8 mouse cellular contexts compared by ENCODE assay signal in the genomic region with DNA sequence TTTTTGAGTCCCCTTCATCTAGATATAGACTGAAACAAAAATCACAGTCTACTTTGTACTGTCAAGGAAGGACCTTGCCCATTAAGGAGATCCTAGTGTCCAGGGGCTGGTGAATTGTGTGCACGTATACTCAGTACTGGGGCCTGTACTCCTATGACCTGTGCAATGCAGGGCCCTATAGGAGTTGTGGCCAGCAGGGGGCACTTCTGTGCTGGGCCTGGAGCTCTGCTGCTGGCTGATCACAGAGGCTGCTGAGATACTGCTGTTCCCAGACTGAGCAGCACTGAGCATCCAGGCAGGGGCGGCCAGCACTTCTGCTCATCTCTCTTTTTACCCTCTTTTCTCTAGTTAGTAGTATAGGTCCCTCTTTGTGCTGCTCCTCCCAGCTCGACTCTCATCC. TPM values are rescaled to one million over a fixed set of nuclear protein-coding genes. Genes with fewer than 3 reads are reported as not detected.
DNase-seq lines count a peak whose midpoint lies in the region; ATAC-seq and TF ChIP-seq lines count a peak whose summit lies in the region.

No protein-coding gene starts in this region.

- ATAC-seq in granulocyte monocyte progenitor cell, adult 5-6 weeks (replicated peaks; ENCODE audit: poor library complexity, severe bottlenecking), result peak; percentile 66
- peak; percentile 44; the same call in 1 of the 2 replicates for ATAC-seq in intestine, postnatal 0 days
- peak; percentile 79 for ATAC-seq in midbrain, embryonic 12.5 days (ENCODE audit: low FRiP score, low read depth)
- no peak for ATAC-seq in erythroblast, adult 5-6 weeks (replicated peaks; ENCODE audit: low FRiP score, poor library complexity, severe bottlenecking)

- WGBS in intestine, postnatal 0 days, result 14% methylated on average over 3 of the region's 3 CpGs
- WGBS in midbrain, embryonic 12.5 days, result 26% methylated on average over 3 of the region's 3 CpGs

- intact Hi-C loops in left cerebral cortex, postnatal 36 days (cut with DNase I), result loop anchor here (1.0 to 5.0 kb wide), 2 partner anchors 79 to 194 kb away; no protein-coding TSS in a partner anchor

- no peaks in the 10 kb centered on the region for H3K36me3 ChIP-seq in intestine, postnatal 0 days (ENCODE audit: control insufficient read depth, insufficient read depth)
- H3K36me3 ChIP-seq in midbrain, embryonic 12.5 days, result no peaks in the 10 kb centered on the region

- TF ChIP-seq CTCF in intestine, postnatal 0 days (IDR thresholded peaks at IDR 0.05; ENCODE audit: low read depth), result peak; percentile 92

- no peaks in the 10 kb centered on the region for H3K4me1 ChIP-seq in intestine, postnatal 0 days (replicated peaks; ENCODE audit: control insufficient read depth, insufficient read depth, low read length)
- H3K4me1 ChIP-seq in midbrain, embryonic 12.5 days, result no peaks in the 10 kb centered on the region

- H3K4me2 ChIP-seq in intestine, postnatal 0 days (replicated peaks; ENCODE audit: low read depth), result no peak overlapping the region
- H3K4me2 ChIP-seq in midbrain, embryonic 12.5 days (replicated peaks), result no peak overlapping the region

- H3K27me3 ChIP-seq in intestine, postnatal 0 days (replicated peaks; ENCODE audit: control insufficient read depth, insufficient read depth, low read length), result no peaks in the 10 kb centered on the region
- peaks cover 21% of the 10 kb centered on the region for H3K27me3 ChIP-seq in midbrain, embryonic 12.5 days

- H3K27ac ChIP-seq in intestine, postnatal 0 days (ENCODE audit: low read depth, low read length), result no peak overlapping the region
- H3K27ac ChIP-seq in midbrain, embryonic 12.5 days (replicated peaks), result no peak overlapping the region

- DNase-seq in ZHBTc4 (ENCODE audit: low read depth, low spot score), result peak; percentile 73
- DNase-seq in embryo, embryonic 11 days, result peak; percentile 89
- peak; percentile 81 to 82 for DNase-seq in left cerebral cortex, postnatal 36 days (ENCODE audit: low spot score in 2 of 2)
- DNase-seq in spleen, adult 18-20 months, result peak; percentile 60 to 74

- H3K4me3 ChIP-seq in intestine, postnatal 0 days (ENCODE audit: low read depth, low read length), result no peak overlapping the region
- no peak overlapping the region for H3K4me3 ChIP-seq in midbrain, embryonic 12.5 days

- no peak overlapping the region for H3K9ac ChIP-seq in intestine, postnatal 0 days (ENCODE audit: low read depth, low read length)
- no peak overlapping the region for H3K9ac ChIP-seq in midbrain, embryonic 12.5 days (replicated peaks)

- H3K9me3 ChIP-seq in intestine, postnatal 0 days (ENCODE audit: control insufficient read depth), result no peaks in the 10 kb centered on the region
- H3K9me3 ChIP-seq in midbrain, embryonic 12.5 days, result no peaks in the 10 kb centered on the region

RNA-seq across cellular contexts. Expression of gene Slc2a6, which starts 15.7 kb away (rescaled TPM):
- total RNA-seq in granulocyte monocyte progenitor cell, adult 5-6 weeks (2014; fragmentation: Nextera tagmentation), result 4.6 and 7.5 TPM in 2 replicates
- total RNA-seq in granulocyte monocyte progenitor cell, adult 5-6 weeks (2017), result 2.6 and 4.0 TPM in 2 replicates
- 0.59 and 0.93 TPM in 2 replicates for polyA plus RNA-seq in intestine, postnatal 0 days (2015; fragmentation: Nextera tagmentation; extraction: Ambion mirVana)
- 10 to 100 TPM; 32.2 to 32.4 TPM for total RNA-seq in left cerebral cortex, postnatal 36 days (2021)
- 2.9 and 3.5 TPM in 2 replicates for polyA plus RNA-seq in midbrain, embryonic 12.5 days (2016; fragmentation: Nextera tagmentation; extraction: Ambion mirVana)
- 1.2 and 2.5 TPM in 2 replicates for total RNA-seq in erythroblast, adult 5-6 weeks (2015; ENCODE audit: low replicate concordance)
- total RNA-seq in erythroblast, adult 5-6 weeks (2017; ENCODE audit: low replicate concordance), result 0.56 and 1.9 TPM in 2 replicates

RNA-seq across cellular contexts. Expression of gene Mymk, which starts 28.5 kb away (rescaled TPM):
- not detected in 2 replicates for total RNA-seq in granulocyte monocyte progenitor cell, adult 5-6 weeks (2014; fragmentation: Nextera tagmentation)
- not detected in 2 replicates for total RNA-seq in granulocyte monocyte progenitor cell, adult 5-6 weeks (2017)
- not detected in 2 replicates for polyA plus RNA-seq in intestine, postnatal 0 days (2015; fragmentation: Nextera tagmentation; extraction: Ambion mirVana)
- under 1 TPM in 1 of 2 experiments, not detected in 1; 0.44 TPM for total RNA-seq in left cerebral cortex, postnatal 36 days (2021)
- 0.14 TPM in 1 of 2 replicates, not detected in the other for polyA plus RNA-seq in midbrain, embryonic 12.5 days (2016; fragmentation: Nextera tagmentation; extraction: Ambion mirVana)
- not detected in 2 replicates for total RNA-seq in erythroblast, adult 5-6 weeks (2015; ENCODE audit: low replicate concordance)
- not detected in 2 replicates for total RNA-seq in erythroblast, adult 5-6 weeks (2017; ENCODE audit: low replicate concordance)

RNA-seq across cellular contexts. Expression of gene Cacfd1, which starts 33.7 kb away (rescaled TPM):
- 15.5 and 18.8 TPM in 2 replicates for total RNA-seq in granulocyte monocyte progenitor cell, adult 5-6 weeks (2014; fragmentation: Nextera tagmentation)
- 1.6 and 3.5 TPM in 2 replicates for total RNA-seq in granulocyte monocyte progenitor cell, adult 5-6 weeks (2017)
- polyA plus RNA-seq in intestine, postnatal 0 days (2015; fragmentation: Nextera tagmentation; extraction: Ambion mirVana), result 41.5 and 42.8 TPM in 2 replicates
- total RNA-seq in left cerebral cortex, postnatal 36 days (2021), result 10 to 100 TPM; 41.5 to 50.0 TPM
- 116 and 126 TPM in 2 replicates for polyA plus RNA-seq in midbrain, embryonic 12.5 days (2016; fragmentation: Nextera tagmentation; extraction: Ambion mirVana)
- 1.2 and 4.4 TPM in 2 replicates for total RNA-seq in erythroblast, adult 5-6 weeks (2015; ENCODE audit: low replicate concordance)
- 2.8 and 14.5 TPM in 2 replicates for total RNA-seq in erythroblast, adult 5-6 weeks (2017; ENCODE audit: low replicate concordance)

RNA-seq across cellular contexts. Expression of gene Adamtsl2, which starts 35.7 kb away (rescaled TPM):
- total RNA-seq in granulocyte monocyte progenitor cell, adult 5-6 weeks (2014; fragmentation: Nextera tagmentation), result not detected in 2 replicates
- total RNA-seq in granulocyte monocyte progenitor cell, adult 5-6 weeks (2017), result not detected in 2 replicates
- polyA plus RNA-seq in intestine, postnatal 0 days (2015; fragmentation: Nextera tagmentation; extraction: Ambion mirVana), result 1.0 and 1.3 TPM in 2 replicates
- total RNA-seq in left cerebral cortex, postnatal 36 days (2021), result 10 to 100 TPM; 22.0 to 22.2 TPM
- 6.7 and 7.6 TPM in 2 replicates for polyA plus RNA-seq in midbrain, embryonic 12.5 days (2016; fragmentation: Nextera tagmentation; extraction: Ambion mirVana)
- not detected in 2 replicates for total RNA-seq in erythroblast, adult 5-6 weeks (2015; ENCODE audit: low replicate concordance)
- not detected in 2 replicates for total RNA-seq in erythroblast, adult 5-6 weeks (2017; ENCODE audit: low replicate concordance)
